Mouse (Mus musculus) lung, postnatal 10 days (tissue): Measurements from ENCODE around the gene Srms.

Experiments used
- DNase-seq: peaks from one replicate; pipeline ENCODE4 v3.0.0; 2021

Gene Srms

DNA sequence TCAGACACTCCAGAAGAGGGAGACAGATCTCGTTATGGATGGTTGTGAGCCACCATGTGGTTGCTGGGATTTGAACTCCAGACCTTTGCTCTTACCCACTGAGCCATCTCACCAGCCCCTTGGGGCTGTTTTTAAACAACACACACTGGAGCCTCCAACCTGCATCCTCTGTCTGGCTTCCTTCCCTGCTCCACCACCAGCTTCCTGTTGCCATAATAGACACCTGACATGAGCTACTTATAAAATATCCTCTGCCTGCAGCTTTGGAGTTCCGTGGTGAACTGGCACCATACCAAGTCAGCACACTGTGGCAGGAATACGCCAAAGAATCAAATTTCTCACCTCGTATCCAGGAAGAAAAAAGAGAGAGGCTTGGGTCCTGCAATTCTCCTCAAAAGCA is 52.2 kb downstream of the Srms start:
- no peak for DNase-seq

DNA sequence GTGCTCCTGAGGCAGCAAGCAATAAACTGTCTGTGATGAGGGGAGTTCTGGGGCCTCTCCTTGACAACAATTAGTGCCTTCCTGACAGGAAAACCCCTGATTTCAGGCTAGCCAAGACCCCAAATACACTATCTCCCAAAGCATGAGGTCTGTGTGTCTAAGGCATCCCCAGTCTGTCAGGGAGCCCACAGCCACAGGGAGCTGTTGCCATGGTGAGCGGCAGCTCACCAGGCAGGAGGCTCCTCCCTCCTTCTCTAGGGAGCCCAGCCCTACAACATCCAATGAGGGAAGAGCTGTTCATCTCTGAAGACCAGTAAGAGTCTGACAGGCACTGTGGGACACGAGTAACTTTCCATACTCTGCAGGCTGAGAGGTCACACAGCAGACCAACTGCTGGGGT is 53.2 kb downstream of the Srms start:
- no peak for DNase-seq

DNA sequence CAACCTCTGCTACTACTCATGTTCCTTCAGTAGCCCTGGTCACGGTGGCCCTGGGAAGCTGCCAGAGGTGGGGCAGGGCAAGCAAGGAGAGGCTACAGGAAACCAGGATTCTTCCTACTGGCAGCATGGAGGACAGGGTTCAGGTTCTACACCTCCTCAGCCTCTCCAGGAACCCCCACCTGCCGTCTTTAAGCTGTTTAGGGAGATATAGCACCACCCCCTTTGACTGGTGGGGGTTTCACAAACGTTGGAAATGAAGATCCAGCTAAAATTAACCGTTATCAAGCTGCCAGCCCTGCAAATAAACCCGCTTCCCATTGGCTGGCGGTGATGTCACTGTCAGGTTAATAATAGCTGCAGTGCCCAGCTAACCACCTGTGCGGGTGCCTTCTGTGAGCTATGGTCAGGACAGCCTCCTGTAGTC is 53.9 kb downstream of the Srms start:
- DNase-seq: no peak

DNA sequence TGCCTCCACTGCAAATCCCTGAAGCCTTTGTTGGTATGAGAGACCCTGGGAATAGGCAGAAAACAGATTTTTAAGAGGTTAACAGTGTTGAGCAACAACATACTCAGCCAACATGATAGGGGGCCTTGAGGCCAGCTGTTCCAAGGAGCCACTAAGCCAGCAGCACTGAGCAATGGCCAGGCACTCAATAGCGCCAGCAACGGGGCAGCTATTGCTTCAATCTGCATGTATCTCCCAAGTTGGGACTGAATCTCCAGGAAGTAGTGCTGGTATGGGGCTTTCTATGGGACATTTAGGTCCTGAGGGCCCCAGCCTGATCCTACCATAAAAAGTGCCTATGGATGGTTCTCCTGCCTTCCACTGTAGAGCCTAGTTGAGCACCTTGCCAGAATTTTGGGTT is 54.5 kb downstream of the Srms start:
- DNase-seq: no peak

DNA sequence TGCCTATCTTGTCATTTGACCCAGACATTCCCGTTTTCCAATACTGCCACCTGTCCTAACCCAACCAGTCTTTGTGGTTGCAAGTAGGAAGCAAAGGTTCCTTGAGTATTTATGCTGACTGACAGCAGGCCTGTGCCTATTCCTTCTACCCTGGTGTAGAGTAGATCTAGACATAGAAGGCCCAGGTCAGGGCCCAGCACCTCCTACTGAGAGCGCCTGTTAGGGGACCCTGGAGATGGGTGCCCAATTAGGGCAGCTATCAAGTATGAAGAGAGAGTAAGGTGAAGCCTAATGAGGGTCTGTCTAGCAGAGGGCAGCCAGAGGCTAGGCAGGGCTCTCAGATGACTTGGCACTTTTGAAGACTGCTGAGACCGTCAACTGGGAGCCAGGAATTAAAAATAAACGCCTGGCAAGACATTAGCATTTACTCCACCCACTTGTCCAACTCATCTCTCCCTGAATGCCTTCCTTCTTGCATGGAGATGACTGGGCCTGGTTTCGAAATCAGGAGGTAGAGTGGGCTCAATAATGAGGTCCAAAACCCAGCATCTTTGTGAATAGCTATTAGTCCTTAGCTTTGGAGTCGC is 55.2 kb downstream of the Srms start:
- DNase-seq: no peak

DNA sequence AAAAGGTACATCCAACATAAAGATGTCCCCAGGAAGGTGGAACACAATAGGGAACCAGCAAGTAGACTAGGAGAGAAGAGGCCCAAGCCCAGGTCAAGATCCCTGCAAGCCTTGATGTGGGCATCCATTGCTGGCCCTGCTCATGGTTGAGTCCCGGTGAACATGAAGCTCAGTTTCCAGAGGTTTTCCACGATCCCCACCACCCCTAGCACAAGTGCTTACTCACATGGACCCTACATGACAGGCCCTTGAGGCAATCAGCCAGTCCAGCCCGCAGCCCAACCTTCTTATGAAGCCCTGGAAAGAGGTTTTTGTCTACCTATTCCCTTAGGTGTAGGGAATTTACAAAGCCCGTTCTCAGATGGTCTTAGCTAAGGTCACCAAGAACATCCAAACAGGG is 55.8 kb downstream of the Srms start:
- no peak for DNase-seq

DNA sequence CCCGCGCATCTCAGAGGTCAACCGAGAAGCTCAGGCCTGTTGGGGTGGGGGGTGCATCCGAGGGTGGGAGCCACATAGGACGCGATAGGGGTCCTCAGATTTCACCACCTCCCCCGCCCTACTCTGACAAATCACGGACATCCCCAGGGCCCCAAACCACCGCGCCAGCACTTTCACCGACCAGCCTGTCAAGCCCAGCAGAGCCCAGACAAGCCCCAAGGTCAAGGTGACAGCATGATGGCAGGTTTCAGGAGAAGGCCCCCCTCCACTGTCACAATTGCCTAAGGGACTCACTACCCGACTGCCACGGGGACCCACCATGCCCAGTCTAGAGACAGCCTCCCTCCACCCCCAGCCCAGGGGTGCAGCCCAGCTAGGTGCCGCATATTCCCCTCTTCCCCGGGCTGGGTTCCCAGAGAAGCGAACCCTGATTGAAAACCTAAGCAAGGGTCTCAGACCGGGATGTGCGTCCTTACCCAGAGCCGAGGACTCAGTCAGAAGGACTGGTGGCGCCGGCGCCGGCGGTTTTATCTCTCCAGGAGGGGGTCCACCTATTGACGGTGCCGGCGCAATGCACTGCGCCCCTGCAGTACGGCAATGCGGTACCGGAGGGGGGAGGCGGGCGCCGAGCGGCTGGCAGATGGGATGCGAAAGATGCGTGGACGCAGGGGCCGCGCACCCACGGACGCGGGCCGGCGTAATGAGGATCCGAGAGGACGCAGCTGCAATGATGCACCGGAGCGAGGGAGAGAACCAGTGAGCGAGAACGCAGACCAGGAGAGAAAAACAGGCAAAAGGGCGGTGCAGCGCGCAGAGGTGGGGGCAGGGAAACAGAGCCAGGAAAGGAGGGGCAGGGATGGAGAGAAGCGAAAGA is 56.5 kb downstream of the Srms start, which contains the start of gene Eef1a2:
TSS of gene Eef1a2 (minus strand) at position 767 of the 874 bp plus-strand sequence.
- no peak for DNase-seq

DNA sequence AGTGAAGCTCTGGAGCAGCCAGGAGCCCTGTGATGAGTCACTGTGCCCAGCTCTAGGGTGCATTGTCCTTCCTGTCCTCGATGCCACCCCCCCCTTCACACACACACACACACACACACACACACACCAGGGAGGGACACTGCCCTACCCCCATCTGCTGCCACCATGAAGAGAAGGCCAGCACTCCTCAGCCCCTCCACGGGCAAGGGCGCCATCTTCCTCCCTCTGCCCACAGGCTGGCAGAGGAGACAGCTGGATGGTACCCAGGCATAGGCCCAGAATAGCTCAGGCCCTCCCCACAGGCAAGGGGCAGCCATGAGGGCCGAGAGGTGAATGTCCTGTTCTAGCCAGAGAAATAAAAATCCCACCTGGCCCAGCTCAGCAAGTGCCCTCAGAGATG is 57.2 kb downstream of the Srms start:
- DNase-seq: no peak
